Comparison of ENCODE assay signal across 37 mouse cellular contexts in genomic region chr5:137549840-137550239, GRCm38 (mm10). TPM values are rescaled to one million over a fixed set of nuclear protein-coding genes. Genes with fewer than 3 reads are reported as not detected.
"Had no signal": no experiment of that assay in that cellular context is flagged by ENCODE, and none has a peak within 500 bp of the region (broad histone marks: within the 10 kb centered on the region; RNA-seq: fewer than 3 reads in every experiment).

No protein-coding gene starts in this region.

- DNase-seq: gastrocnemius, adult 2 months; gastrocnemius, postnatal 10 days; gastrocnemius, postnatal 25 days; heart, adult 2 months; heart, postnatal 14 days; heart, postnatal 36 days; kidney, adult 11 months; kidney, adult 2 months; kidney, adult 9 months; kidney, postnatal 14 days; kidney, postnatal 36 days; layer of hippocampus, adult 9-11 months; liver, embryonic 13.5 days had no signal

- H3K27ac ChIP-seq: gastrocnemius, adult 2 months; heart, adult 2 months; heart, embryonic 13.5 days; heart, embryonic 15.5 days; hindbrain, embryonic 13.5 days; hindbrain, embryonic 15.5 days; hindbrain, postnatal 0 days; kidney, embryonic 15.5 days; kidney, postnatal 0 days; left cerebral cortex, adult 2 months; limb, embryonic 10.5 days; limb, embryonic 12.5 days; liver, embryonic 13.5 days; liver, embryonic 15.5 days had no signal

- H3K36me3 ChIP-seq: heart, embryonic 13.5 days; heart, embryonic 15.5 days; hindbrain, embryonic 13.5 days; hindbrain, embryonic 15.5 days; kidney, embryonic 15.5 days; limb, embryonic 10.5 days; limb, embryonic 12.5 days; liver, embryonic 13.5 days; liver, embryonic 15.5 days had no signal

- ATAC-seq: hindbrain, postnatal 0 days; intestine, embryonic 16.5 days had no signal

- H3K4me3 ChIP-seq: gastrocnemius, adult 2 months; heart, adult 2 months; heart, embryonic 13.5 days; heart, embryonic 15.5 days; hindbrain, embryonic 13.5 days; hindbrain, embryonic 15.5 days; kidney, embryonic 15.5 days; left cerebral cortex, adult 2 months; limb, embryonic 10.5 days; limb, embryonic 12.5 days; liver, embryonic 13.5 days; liver, embryonic 15.5 days had no signal

- H3K9ac ChIP-seq: heart, embryonic 13.5 days; heart, embryonic 15.5 days; hindbrain, embryonic 13.5 days; hindbrain, embryonic 15.5 days; kidney, embryonic 15.5 days; limb, embryonic 12.5 days; liver, embryonic 13.5 days; liver, embryonic 15.5 days had no signal

- H3K4me2 ChIP-seq: heart, embryonic 11.5 days; heart, embryonic 13.5 days; heart, embryonic 15.5 days; hindbrain, embryonic 13.5 days; hindbrain, embryonic 15.5 days; kidney, embryonic 15.5 days; limb, embryonic 12.5 days; liver, embryonic 13.5 days; liver, embryonic 15.5 days had no signal

- H3K9me3 ChIP-seq: heart, embryonic 13.5 days; heart, embryonic 15.5 days; hindbrain, embryonic 13.5 days; hindbrain, embryonic 15.5 days; kidney, embryonic 15.5 days; limb, embryonic 10.5 days; limb, embryonic 12.5 days; liver, embryonic 13.5 days; liver, embryonic 15.5 days had no signal

- H3K27me3 ChIP-seq: hindbrain, embryonic 15.5 days had no signal

RNA-seq across cellular contexts. Expression of gene Actl6b, which starts 3.5 kb away (rescaled TPM):
- total RNA-seq: gastrocnemius, adult 2 months; gastrocnemius, postnatal 25 days; gastrocnemius, postnatal 4 days; granulocyte monocyte progenitor cell, adult 5-6 weeks; heart, adult 2 months; heart, postnatal 14 days; heart, postnatal 36 days; hematopoietic stem cell, adult 5-6 weeks; liver, adult 2 months had no signal
- polyA plus RNA-seq: heart, adult 2 months; heart, postnatal 0 days; kidney, postnatal 0 days; limb, embryonic 10.5 days; liver, adult 2 months had no signal

RNA-seq across cellular contexts. Expression of gene Epo, which starts 16.8 kb away (rescaled TPM):
- total RNA-seq: gastrocnemius, adult 2 months; gastrocnemius, postnatal 10 days; gastrocnemius, postnatal 25 days; gastrocnemius, postnatal 4 days; granulocyte monocyte progenitor cell, adult 5-6 weeks; heart, adult 2 months; heart, postnatal 14 days; heart, postnatal 36 days; hematopoietic stem cell, adult 5-6 weeks; hindbrain, postnatal 0 days; layer of hippocampus, adult 18-20 months; layer of hippocampus, adult 8-10 months; layer of hippocampus, postnatal 25 days; left cerebral cortex, adult 2 months; left cerebral cortex, postnatal 14 days; left cerebral cortex, postnatal 36 days; liver, adult 2 months had no signal
- polyA plus RNA-seq: heart, adult 2 months; heart, embryonic 11.5 days; heart, embryonic 13.5 days; heart, embryonic 15.5 days; heart, postnatal 0 days; hindbrain, embryonic 13.5 days; hindbrain, embryonic 15.5 days; hindbrain, postnatal 0 days; kidney, adult 2 months; kidney, postnatal 0 days; large intestine, adult 2 months; liver, adult 2 months had no signal

RNA-seq across cellular contexts. Expression of gene Tfr2, which starts 19.8 kb away (rescaled TPM):
- total RNA-seq: gastrocnemius, adult 2 months; gastrocnemius, postnatal 25 days; heart, postnatal 14 days; heart, postnatal 36 days had no signal
